Mouse (Mus musculus): Measurements from ENCODE around the gene Agap1.
A peak's percentile ranks its signal among the peaks of the same experiment; 100 is the strongest.

GRCm38 (mm10) chr1:89580999-89581765, 126.6 kb downstream of the Agap1 start:
- peak; percentile 71 for TF ChIP-seq CTCF (IDR thresholded peaks at IDR 0.05)
- TF ChIP-seq EP300 (IDR thresholded peaks at IDR 0.05) = no peak
